Mouse (Mus musculus) activated CD4-positive, CD25-positive, alpha-beta regulatory T cell, adult 4 months (primary cell): ENCODE data around the gene Cfdp1. TPM values are rescaled to one million over a fixed set of nuclear protein-coding genes. Genes with fewer than 3 reads are reported as not detected.

ENCODE experiments used
- ATAC-seq: one replicate; pipeline ENCODE4 v1.8.0; 2017
- polyA plus RNA-seq, 2 experiments: library from polyadenylated mRNA; unstranded; fragments of 100-300 nt; shearing (Covaris generic); gene quantifications; one replicate each; pipeline ENCODE4 v1.2.1; 2017

Cfdp1 gene
- polyA plus RNA-seq, 2 experiments from 2014 or later, result 118 to 135 TPM

DNA sequence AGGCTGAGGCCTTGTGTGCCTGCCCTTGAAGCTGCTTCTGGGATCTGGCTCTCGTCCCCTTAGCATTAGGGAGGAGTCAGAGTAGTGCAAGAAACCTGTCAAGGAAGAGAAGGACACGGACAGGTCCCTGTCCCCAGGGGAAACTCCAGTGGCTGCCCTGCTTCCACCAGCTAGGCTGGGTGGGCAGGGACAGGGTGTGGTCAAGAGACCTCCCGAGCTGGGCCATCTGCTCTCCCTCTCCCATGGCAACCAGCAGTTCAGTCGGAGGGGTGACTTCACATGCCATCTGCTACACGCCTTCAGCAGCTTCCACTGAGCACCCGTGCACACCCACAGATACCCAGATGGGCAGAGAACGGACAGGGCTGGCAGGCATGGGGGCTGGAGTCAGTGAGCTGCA lies 117.8 kb downstream of the Cfdp1 start:
- ATAC-seq, result no peak

- ATAC-seq, result no peak
Measured at GRCm38 (mm10) chr8:111735791-111736190, 118.3 kb downstream of the Cfdp1 start.

DNA sequence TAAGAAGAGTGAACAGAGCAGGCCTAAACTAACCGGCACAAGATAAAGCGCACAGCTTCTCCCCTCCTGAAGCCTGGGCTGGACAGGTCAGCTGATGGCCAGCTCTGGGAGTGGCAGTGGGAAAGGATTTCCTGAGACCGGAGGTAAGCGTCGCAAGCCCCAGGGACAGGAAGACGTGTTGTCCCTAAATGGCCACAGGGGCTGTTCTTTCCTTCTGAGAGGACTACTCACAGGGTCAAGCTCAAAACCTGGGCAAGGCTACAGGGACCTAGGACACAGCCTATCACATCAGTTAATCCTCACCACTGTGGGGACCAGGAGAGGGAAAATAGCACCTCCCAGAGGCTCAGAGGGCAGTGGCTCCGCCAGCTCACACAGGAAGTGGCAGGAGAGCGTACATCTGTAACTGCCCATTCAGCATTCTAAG lies 118.7 kb downstream of the Cfdp1 start:
- ATAC-seq, result no peak

- ATAC-seq, result no peak
Measured at GRCm38 (mm10) chr8:111734244-111734960, 119.7 kb downstream of the Cfdp1 start.

DNA sequence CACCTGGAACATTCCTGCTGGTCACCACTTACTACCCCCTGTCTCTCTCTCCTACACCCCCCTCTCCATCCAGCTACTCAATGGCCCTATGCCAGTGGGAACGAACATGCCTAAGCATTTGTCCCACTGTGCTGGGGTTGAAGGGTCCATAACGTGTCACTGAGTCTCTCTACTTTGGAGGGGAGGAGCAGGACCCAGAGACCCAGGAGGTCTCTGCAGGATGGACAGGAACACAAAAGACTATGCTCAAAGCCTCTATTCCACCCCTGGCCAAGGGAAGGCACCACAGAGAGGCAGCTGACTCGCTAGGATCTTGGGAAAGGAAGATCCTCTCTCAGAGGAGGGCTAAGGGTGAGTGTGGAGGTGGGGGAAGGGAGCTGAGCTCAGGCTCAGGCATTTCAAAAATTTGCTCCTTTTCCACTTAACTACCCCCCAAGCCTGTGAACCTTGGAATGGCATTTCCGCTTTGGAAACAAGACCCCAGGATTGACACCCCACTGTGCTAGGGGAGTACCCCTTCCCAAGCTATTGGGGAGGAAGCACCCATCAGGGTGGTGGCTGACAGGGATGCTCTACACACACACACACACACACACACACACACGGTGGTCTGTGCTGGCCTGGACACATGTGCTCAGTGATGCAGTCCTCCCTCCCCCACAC lies 120.4 kb downstream of the Cfdp1 start:
- no peak for ATAC-seq

- no peak for ATAC-seq
Measured at GRCm38 (mm10) chr8:111732406-111733085, 121.5 kb downstream of the Cfdp1 start.

- peak; percentile 98 for ATAC-seq
Measured at GRCm38 (mm10) chr8:111732004-111732403, 122.1 kb downstream of the Cfdp1 start.

GRCm38 (mm10) chr8:111731231-111731977 lies 122.7 kb downstream of the Cfdp1 start:
- ATAC-seq, result peak; percentile 5

DNA sequence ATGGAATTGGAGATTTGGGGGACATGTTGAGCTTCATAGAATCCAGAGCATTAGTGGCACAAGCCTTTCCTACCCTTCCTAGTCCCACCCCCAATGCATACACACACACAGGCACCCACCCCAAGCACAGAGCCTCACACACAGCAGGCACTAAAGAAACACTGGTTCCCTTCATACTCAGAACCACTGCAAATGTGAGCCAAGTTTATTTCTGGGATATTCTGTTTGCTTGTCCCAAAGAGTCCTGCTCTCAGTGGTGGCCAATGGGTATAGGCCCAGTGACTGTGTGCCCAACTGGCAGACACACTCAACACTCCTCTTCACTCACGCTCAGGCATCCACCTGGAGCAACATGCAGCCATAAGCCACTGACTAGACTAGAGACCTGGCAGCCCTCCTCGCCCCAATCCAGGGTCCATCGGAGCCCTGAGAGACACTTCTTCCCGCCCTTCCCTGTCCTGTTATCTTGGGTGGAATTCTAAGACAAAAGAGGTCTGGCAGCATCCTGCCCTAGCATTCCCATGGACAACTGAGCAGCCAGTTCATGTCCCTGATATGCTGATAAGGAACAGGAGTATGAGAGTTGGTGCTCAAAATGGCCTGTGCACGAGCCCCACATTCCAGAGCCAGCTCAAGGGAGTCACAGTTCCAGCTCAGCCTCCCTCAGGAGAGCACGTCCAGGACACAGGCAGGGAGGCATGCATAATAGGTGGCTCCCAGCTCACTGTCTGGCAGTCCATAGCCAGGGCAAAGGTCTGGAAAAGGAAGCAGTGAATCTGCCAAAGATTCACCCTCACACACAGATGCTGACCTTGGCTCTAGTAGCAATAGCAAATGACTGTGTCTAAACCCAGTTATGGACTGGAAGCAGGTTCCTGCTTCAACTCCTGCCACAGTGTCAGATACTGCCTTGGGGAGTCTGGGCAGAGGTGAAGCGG lies 124.6 kb downstream of the Cfdp1 start:
- no peak for ATAC-seq

DNA sequence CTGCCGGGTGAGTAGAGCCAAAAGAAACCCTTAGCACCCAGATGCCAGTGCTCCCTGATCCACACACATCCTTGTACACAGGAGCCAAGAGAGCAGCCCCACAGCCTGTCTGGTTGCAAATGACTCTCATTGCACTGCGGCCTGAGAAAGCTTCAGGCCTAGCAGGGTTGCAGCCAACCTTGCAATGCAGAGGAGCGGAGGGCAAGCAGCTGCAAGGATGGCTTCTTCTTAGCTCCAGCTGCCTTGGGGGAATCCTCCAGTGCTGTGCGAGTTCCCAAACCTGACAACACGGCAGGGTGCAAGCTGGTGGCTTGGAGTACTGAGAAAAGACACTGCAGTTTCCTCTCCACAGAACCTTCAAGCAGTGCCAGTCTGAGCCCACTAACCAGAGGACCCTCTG lies 125.6 kb downstream of the Cfdp1 start:
- ATAC-seq, result no peak

GRCm38 (mm10) chr8:111727553-111727952 lies 126.5 kb downstream of the Cfdp1 start:
- ATAC-seq, result no peak

DNA sequence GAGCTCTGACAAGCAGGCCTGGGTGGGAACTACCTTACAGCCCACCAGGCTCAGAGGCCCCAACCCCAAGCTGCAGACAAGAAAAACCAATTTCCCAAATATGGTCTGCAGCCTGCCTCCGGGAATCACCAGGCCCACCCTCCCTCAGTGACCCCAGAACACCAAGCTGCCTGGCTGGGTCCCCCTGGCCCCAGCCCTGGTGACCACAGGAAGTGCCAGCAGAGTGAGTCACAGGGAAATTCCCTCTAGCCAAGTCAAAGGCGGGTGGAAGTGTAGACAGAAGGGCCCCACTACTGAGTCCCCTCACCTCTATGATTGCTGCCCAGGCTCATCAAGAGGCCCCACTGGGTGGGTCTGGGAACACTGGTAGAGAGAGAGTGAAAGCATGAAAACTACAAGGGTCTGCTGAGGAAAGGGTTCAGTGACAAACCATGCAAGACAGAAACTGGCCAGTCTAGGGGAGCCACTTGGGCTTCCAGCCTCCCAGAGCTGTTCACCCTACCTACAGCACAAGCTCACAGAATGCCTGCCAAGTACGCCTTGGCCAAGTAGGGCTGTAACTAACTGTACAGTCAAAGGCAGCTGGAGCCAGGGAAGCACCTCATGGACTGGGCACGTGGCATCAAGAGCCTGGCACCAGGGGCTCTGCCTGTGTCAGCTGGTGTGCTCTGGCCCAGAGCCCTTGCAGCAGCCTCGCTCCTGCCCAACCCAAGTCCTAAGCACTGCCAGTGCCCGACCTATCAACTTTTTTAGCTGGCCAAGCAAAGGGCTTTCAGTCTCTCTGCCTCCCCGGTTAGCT lies 127.8 kb downstream of the Cfdp1 start:
- no peak for ATAC-seq

GRCm38 (mm10) chr8:111725341-111725740 lies 128.8 kb downstream of the Cfdp1 start:
- ATAC-seq, result no peak

DNA sequence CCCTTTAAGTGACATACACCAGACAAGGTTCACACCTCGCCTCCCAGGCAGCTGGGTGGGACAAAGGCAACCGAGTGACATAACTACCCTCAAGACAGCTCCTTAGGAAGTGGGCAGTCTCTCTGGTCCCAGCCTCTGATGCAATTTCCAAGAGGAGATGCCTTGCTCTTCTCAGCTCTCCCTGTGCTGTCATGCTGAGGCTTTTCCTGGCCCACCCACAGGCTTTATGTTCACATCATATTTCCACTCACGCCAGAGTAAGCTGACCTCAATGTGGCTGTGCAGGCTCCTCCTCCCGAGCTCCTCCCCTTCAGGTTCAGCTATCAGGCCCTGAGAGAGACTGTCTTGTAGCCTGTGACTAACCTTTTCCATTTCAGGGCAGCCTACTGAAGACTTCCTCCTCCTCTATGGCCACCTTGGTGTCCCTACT lies 134.0 kb downstream of the Cfdp1 start:
- no peak for ATAC-seq

- no peak for ATAC-seq
Measured at GRCm38 (mm10) chr8:111718937-111719336, 135.2 kb downstream of the Cfdp1 start.

Other genes with a start within 250 kb of the Cfdp1 start
- gene Ldhd, start 223.9 kb downstream of the Cfdp1 start, polyA plus RNA-seq, result 1 to 10 TPM in 1 of 2 experiments, under 1 TPM in 1; 0.18 to 1.2 TPM
- gene Zfp1, start 210.9 kb downstream of the Cfdp1 start, polyA plus RNA-seq, result 10 to 100 TPM; 28.1 to 33.1 TPM
- gene Ctrb1, start 163.3 kb downstream of the Cfdp1 start, polyA plus RNA-seq, result not detected
- under 1 TPM; 0.21 to 0.38 TPM for gene Bcar1, start 110.5 kb downstream of the Cfdp1 start, polyA plus RNA-seq
- 1 to 10 TPM; 6.4 to 8.4 TPM for gene Tmem170, start 22.5 kb upstream of the Cfdp1 start, polyA plus RNA-seq
- not detected for gene Chst5, start 56.2 kb upstream of the Cfdp1 start, polyA plus RNA-seq
- 1 to 10 TPM; 1.4 to 1.8 TPM for gene Tmem231, start 79.6 kb upstream of the Cfdp1 start, polyA plus RNA-seq
- gene Gabarapl2, start 86.4 kb upstream of the Cfdp1 start, polyA plus RNA-seq, result 100 to 1,000 TPM; 244 to 264 TPM
- gene Adat1, start 138.0 kb upstream of the Cfdp1 start, polyA plus RNA-seq, result 1 to 10 TPM; 3.9 to 4.1 TPM
- 100 to 1,000 TPM; 142 to 152 TPM for gene Kars, start 157.0 kb upstream of the Cfdp1 start, polyA plus RNA-seq
- gene Terf2ip, start 157.1 kb upstream of the Cfdp1 start, polyA plus RNA-seq, result 1 to 10 TPM; 9.0 to 9.3 TPM
- 1 to 10 TPM in 1 of 2 experiments, under 1 TPM in 1; 0.33 to 1.4 TPM for gene Gm6793, start 160.7 kb upstream of the Cfdp1 start, polyA plus RNA-seq